Mouse (Mus musculus) cerebellum, postnatal 14 days (tissue): ENCODE measurements around the gene Pabpc4l.
"Not testable (repeated sequence)": the region's sequence is repeated elsewhere in the genome, so short reads cannot be mapped to it uniquely, and the experiment has no call there.

ENCODE experiments used
- DNase-seq, 2 experiments: peaks; one replicate each; pipeline ENCODE4 v3.0.0; 2021; ENCODE audit warnings: mixed read lengths in 2 of 2

Pabpc4l gene

GRCm38 (mm10) chr3:46447481-46448265 lies at the start of gene Pabpc4l:
Gene Pabpc4l, minus strand, starts transcription at chr3:46448219.
- peak; percentile 7 to 19 for DNase-seq

- DNase-seq = no peak
These were observed 42.9 kb upstream of the Pabpc4l start for GRCm38 (mm10) chr3:46490989-46491259.

GRCm38 (mm10) chr3:46490132-46490988 lies 42.3 kb upstream of the Pabpc4l start:
- DNase-seq = no peak

- DNase-seq = not testable (repeated sequence)
These were observed 38.1 kb upstream of the Pabpc4l start for GRCm38 (mm10) chr3:46486091-46486490.

GRCm38 (mm10) chr3:46448266-46448532 lies 180 bp upstream of the Pabpc4l start:
- DNase-seq = no peak

GRCm38 (mm10) chr3:46431416-46431815 lies 16.6 kb downstream of the Pabpc4l start:
- no peak for DNase-seq
